Mouse (Mus musculus): ENCODE results near the gene Ccnb1. TPM values are rescaled to one million over a fixed set of nuclear protein-coding genes. Genes with fewer than 3 reads are reported as not detected.
A peak's percentile ranks its signal among the peaks of the same experiment; 100 is the strongest.

The Ccnb1 gene
- under 1 TPM; 0.84 TPM for total RNA-seq (2021)
- long read RNA-seq, experiment 1: 0 reads
- long read RNA-seq, experiment 2, partial matches to known transcripts: 0 of 1 reads
- long read RNA-seq, experiment 2, other reads (novel, unspliced or antisense): 1 of 1 reads

DNA sequence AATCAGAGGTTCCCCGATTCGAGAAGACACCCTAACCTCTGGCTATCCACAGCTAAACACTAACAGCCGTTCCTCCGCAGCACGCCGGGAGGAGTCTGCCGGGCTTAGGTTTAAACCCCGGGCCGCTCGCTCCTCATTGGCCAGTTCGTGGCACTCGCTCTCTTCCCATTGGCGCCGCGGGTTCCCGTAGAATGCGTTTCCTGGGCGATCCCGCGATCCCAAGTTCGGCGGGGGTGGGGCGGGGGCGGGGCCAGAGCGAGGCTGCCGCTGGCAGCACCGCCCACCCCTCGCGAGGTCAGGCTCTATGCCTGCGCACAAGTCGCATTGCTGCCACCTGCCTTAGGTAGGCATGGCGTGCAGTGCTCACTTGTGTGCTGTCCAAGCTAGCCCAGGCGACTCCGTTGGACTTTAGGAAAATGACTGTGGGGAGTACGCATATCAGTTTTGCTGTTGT, at the start of gene Ccnb1:
Ccnb1 (minus strand) TSS at position 157 of the 454 bp plus-strand sequence.
- peak; percentile 15; the same call in 1 of the 2 replicates for TF ChIP-seq CTCF (IDR thresholded peaks at IDR 0.05)
- Histone ChIP-seq H3K4me3 (peak within 1 kb of the TSS; percentile 68), H3K27ac (no peak within 1 kb of the TSS)
- peak; percentile 81 to 85 for DNase-seq (ENCODE audit: extremely low spot score in 1 of 2, low spot score in 2 of 2)
- intact Hi-C loops (cut with DNase I): loop anchor here (5.0 kb wide), 1 partner anchor 44 kb away; the partner anchor contains the start of gene Mrps36

DNA sequence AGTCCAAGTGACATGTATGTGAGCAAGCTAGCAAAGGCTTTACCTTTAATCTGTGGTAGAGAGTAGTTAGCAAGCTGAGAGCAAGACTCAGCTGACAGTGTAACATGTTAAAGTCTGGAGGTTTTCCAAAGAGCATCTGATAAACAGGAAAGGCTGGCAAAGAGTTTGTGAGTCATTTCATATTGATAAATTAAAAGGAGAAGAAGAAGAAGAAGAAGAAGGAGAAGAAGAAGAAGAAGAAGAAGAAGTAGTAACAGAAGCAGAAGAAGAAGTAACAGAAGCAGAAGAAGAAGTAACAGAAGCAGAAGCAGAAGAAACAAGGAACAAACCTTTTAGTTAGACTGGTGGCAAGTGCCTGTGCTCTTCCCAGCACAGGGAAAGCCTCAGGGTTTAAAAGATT, 48.4 kb upstream of the Ccnb1 start:
- TF ChIP-seq CTCF (IDR thresholded peaks at IDR 0.05): no peak
- DNase-seq (ENCODE audit: extremely low spot score in 1 of 2, low spot score in 2 of 2): no peak
- intact Hi-C loops (cut with DNase I): loop anchor here (5.0 kb wide), 1 partner anchor 102 kb away; the partner anchor contains the start of gene Cdk7
- H3K4me3 ChIP-seq: no peak overlapping the region
- H3K27ac ChIP-seq: no peak overlapping the region

DNA sequence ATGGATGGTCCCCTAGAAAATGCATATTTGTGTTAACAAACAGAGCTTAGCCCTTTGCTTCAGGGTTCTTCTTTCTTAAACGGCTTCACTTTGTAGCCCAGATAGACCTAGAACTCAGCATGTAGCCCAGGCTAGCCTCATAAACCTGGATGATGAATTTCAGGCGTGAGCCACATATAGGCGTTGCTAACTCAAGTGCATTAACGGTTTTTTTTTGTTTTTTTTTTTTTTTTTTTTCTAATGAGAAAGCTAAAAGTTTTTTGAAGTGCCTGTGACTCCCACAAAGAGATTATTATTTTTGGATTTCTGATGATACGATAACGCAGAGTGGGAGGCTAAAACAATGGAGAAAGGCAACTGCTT, 47.3 kb upstream of the Ccnb1 start:
- intact Hi-C loops (cut with DNase I): loop anchor here (5.0 kb wide), 1 partner anchor 101 kb away; the partner anchor contains the start of gene Cdk7
- Histone ChIP-seq H3K4me3 (peak overlapping the region; percentile 96), H3K27ac (0 out of 2 replicates have a peak overlapping the region, but pooled peaks have one; percentile 47)
- DNase-seq (ENCODE audit: extremely low spot score in 1 of 2, low spot score in 2 of 2): no peak
- TF ChIP-seq CTCF (IDR thresholded peaks at IDR 0.05): no peak

DNA sequence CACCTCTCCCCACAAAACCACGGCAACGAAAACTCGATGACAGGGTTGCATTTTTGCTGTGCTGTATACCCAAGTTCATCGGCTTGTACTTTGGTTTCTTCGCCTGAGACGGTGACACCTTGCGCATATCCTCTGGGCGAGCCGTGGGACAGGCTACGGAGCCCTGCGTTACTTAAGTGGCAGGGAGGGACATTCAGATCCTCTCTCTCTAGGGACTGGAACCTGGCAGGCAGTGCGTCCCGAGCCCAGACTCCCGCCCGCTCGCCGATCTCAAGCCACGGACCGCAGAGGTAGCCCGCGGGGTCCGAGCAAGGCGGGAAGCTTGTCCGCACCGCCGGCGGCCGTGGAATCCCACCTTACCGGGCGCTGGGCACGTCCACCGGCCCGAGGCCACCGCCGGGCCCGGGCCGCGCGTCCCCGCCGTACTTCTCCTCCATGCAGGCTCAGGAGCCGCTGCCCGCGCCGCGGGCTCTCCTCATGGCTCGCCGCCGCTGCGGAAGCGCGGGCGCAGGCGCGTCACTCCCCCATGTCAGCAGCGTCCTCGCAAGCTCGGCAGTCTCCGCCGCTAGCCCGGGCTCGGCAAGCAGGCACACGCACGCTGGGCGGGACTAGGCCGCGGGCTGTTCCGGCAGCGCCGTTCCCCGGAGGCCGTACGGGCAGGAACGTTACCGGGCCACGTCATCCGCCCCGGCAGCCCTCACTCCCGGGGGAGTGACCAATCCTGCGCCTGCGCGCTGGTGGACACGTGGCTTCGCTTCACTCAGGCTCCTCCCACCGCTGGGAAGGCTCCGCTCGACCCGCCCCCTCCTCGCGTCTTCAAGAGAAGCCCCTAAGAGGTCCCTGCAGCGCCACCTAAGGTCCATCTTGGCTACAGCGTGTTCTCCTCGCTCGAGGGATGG, 46.6 kb upstream of the Ccnb1 start, which contains the start of gene Slc30a5:
Slc30a5 (minus strand) TSS at position 687 of the 899 bp plus-strand sequence.
- Histone ChIP-seq H3K4me3 (peak within 1 kb of the TSS; percentile 96), H3K27ac (peak within 1 kb of the TSS; percentile 83)
- TF ChIP-seq CTCF (IDR thresholded peaks at IDR 0.05): peak; percentile 91
- DNase-seq (ENCODE audit: extremely low spot score in 1 of 2, low spot score in 2 of 2): peak; percentile 99
- intact Hi-C loops (cut with DNase I): loop anchor here (5.0 kb wide), 1 partner anchor 101 kb away; the partner anchor contains the start of gene Cdk7

DNA sequence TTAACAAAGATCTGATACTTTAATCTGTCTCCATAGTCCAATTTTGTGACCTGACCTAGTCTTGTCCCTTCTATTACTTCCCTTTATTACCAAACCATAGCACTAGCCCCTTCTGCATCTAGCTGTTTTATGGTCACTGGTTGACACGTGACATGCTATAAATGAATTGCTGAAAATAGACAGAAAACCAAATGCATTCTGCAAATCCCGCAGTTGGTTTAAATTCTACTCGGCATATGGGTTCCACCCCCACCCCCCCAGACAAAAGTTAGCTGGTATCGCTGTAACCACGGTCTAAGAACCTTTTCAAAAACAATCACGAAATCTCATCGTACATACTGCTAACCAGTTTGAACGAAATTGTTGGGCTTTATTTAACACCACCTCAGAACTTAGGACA, 45.8 kb upstream of the Ccnb1 start:
- Histone ChIP-seq H3K27ac (peak overlapping the region; percentile 83; the same call in 1 of the 2 replicates), H3K4me3 (peak overlapping the region; percentile 96)
- intact Hi-C loops (cut with DNase I): loop anchor here (5.0 kb wide), 1 partner anchor 100 kb away; the partner anchor contains the start of gene Cdk7
- TF ChIP-seq CTCF (IDR thresholded peaks at IDR 0.05): no peak
- no peak for DNase-seq (ENCODE audit: extremely low spot score in 1 of 2, low spot score in 2 of 2)

DNA sequence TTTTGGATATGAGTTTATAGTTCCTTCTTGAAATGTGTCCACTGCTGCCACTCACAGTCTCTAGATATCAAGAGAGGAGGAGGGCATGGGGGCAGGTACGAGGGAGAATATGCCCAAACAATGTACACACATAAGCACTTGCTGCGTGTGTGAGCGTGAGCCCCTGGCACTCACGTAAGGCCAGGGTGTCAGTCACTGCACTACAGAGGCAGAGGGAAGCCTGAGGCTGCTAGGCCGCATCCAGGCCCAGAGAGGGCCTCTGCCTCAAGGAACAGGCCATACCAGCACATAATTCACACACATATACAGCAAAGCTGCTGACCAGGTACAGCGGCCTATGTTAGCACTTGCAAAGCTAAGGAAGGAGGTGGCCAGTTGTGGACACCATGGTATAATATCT, 44.8 kb upstream of the Ccnb1 start:
- DNase-seq (ENCODE audit: extremely low spot score in 1 of 2, low spot score in 2 of 2): no peak
- intact Hi-C loops (cut with DNase I): loop anchor here (5.0 kb wide), 1 partner anchor 99 kb away; the partner anchor contains the start of gene Cdk7
- Histone ChIP-seq H3K4me3 (peak overlapping the region; percentile 96; the same call in 1 of the 2 replicates), H3K27ac (no peak overlapping the region)
- no peak for TF ChIP-seq CTCF (IDR thresholded peaks at IDR 0.05)

DNA sequence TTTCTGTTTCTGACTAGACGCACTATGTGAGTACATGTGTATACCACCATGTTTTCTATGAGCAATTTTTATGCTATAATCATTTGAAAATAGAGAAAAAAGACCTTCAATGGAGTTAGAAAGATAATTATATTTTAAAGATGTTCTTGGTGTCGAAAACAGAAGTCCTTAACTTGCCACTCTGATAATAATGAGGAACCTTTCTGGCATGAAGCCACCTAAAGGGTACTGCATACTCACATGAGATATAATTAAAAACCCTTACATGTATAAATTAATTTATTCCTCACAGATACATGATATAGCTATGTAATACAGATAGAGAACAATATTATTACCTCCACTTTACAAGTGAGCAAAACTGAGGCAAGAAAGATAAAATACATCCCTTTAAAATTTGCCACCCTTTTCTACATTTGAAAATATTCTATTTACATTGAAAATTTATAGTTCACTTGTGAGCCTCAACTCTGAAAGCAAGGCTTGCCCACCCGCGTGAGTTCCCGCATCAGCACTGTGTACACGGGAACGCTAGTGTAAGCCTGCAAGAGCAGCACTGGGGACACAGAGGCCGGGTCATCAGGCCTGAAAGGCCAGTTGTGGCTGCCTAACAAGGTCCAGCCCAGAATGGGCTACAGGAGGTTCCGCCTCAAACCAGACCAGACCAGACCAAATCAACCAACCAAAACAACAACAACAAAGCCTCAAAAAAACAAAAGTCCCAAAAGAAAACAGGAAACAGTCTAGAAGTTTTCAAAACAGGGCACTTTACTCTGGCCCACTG, 39.4 kb upstream of the Ccnb1 start:
- DNase-seq (ENCODE audit: extremely low spot score in 1 of 2, low spot score in 2 of 2): no peak
- TF ChIP-seq CTCF (IDR thresholded peaks at IDR 0.05): no peak
- H3K4me3 ChIP-seq: no peak overlapping the region
- H3K27ac ChIP-seq: no peak overlapping the region
- intact Hi-C loops (cut with DNase I): no loop called here

DNA sequence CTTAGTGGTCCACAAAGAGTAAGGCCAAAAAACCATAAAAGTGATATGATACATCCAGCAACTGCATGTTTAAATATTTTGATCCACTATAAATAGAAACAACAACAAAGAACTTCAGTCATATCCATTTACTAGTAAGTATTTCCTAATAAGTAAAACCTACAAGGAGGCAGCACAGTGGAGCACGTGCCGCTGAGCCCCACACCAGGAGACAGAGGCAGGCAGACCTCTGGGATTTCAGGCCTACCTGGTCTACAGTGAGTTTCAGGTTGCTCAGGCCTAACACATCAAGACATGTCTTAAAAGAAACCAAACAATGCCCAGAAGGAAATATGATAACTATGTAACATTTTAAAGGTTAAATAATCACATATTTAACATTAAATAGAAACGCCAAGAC, 38.5 kb upstream of the Ccnb1 start:
- intact Hi-C loops (cut with DNase I): no loop called here
- no peak for DNase-seq (ENCODE audit: extremely low spot score in 1 of 2, low spot score in 2 of 2)
- no peak for TF ChIP-seq CTCF (IDR thresholded peaks at IDR 0.05)
- H3K27ac ChIP-seq: no peak overlapping the region
- H3K4me3 ChIP-seq: no peak overlapping the region

DNA sequence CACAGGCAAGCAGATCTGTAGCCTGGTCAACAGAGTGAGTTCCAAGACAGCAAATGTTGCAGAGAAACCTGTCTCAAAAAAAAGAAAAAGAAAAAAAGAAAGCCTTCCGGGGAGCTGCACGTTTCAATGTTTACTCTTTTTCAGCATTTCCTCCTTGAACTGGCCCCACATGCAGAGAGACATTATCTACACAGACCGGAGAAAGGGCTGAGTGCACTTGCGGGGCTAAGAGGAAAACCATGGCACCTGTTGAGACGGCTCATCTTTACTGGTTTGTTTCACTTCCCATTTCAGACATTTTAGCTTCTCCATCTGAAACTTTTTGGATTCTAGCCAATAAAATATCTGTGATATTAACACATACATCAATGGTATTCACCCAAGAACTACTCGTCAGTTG, 37.9 kb upstream of the Ccnb1 start:
- intact Hi-C loops (cut with DNase I): no loop called here
- H3K27ac ChIP-seq: no peak overlapping the region

DNA sequence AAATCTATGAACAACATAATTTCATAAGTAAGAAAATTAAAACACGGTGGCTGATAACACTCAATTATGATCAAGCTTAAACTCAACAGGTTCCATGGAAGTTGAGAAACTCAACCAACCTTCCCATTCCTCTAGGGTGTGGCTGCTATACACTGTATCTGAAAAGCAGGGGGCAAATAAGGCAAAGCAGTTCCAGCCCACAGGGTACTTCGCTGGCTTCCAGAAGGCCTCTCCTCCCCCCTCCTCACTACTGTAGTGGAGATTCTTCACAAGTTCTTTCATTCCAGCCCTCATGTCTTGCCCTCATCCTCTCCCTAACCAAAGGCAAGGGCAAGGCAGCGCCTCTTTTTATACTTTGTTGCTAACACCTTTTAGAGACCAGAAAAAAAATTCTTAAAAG, 37.5 kb upstream of the Ccnb1 start:
- no peak for DNase-seq (ENCODE audit: extremely low spot score in 1 of 2, low spot score in 2 of 2)
- TF ChIP-seq CTCF (IDR thresholded peaks at IDR 0.05): no peak
- intact Hi-C loops (cut with DNase I): no loop called here
- no peak overlapping the region for H3K4me3 ChIP-seq
- H3K27ac ChIP-seq: no peak overlapping the region

More for the DNA sequence above, 37.9 kb upstream of the Ccnb1 start:
- TF ChIP-seq CTCF (IDR thresholded peaks at IDR 0.05): no peak
- no peak overlapping the region for H3K4me3 ChIP-seq
- no peak for DNase-seq (ENCODE audit: extremely low spot score in 1 of 2, low spot score in 2 of 2)

DNA sequence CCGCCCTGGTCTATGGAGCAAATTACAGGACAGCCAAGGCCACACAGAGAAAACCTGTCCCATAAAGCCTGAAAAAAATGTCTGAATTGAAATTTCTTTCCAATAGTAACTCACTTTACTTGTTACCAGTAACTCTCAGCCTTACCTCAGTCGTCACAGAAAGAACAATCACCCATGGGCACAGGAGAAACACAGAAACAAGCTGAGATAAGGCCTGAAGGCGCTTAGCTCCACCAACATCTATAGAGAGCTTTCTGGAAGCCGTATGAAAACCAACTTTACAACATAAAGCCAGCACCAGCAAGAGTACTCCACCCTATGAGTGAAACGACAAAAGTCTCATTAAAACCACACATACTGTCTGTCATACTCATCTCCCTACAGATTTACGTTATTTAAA, 28.1 kb upstream of the Ccnb1 start:
- Histone ChIP-seq H3K27ac (no peak overlapping the region), H3K4me3 (no peak overlapping the region)
- no peak for DNase-seq (ENCODE audit: extremely low spot score in 1 of 2, low spot score in 2 of 2)
- intact Hi-C loops (cut with DNase I): loop anchor here (5.0 to 10.0 kb wide), 2 partner anchors 190 to 337 kb away; no protein-coding TSS in a partner anchor
- no peak for TF ChIP-seq CTCF (IDR thresholded peaks at IDR 0.05)
